Mouse (Mus musculus): ENCODE measurements around the gene Frmd4b. TPM values are rescaled to one million over a fixed set of nuclear protein-coding genes. Genes with fewer than 3 reads are reported as not detected.

Gene Frmd4b
- polyA plus RNA-seq, 1 experiment from 2014 or later, result 14.0 TPM

- WGBS, result 33% methylated on average over 10 of the region's 10 CpGs
- no peak overlapping the region for H3K4me2 ChIP-seq (replicated peaks)
- H3K4me3 ChIP-seq, result no peak overlapping the region
- no peaks in the 10 kb centered on the region for H3K27me3 ChIP-seq
- no peak for ATAC-seq (ENCODE audit: low FRiP score, low read depth)
- H3K27ac ChIP-seq, result no peak overlapping the region
- no peak overlapping the region for H3K9ac ChIP-seq
- H3K36me3 ChIP-seq, result no peaks in the 10 kb centered on the region
- H3K4me1 ChIP-seq, result peaks cover 8% of the 10 kb centered on the region
- H3K9me3 ChIP-seq, result no peaks in the 10 kb centered on the region
These were observed 214.4 kb downstream of the Frmd4b start for GRCm38 (mm10) chr6:97402822-97403472.

- H3K27ac ChIP-seq, result no peak overlapping the region
- no peak overlapping the region for H3K4me2 ChIP-seq (replicated peaks)
- no peak for ATAC-seq (ENCODE audit: low FRiP score, low read depth)
- H3K27me3 ChIP-seq, result no peaks in the 10 kb centered on the region
- peaks cover 23% of the 10 kb centered on the region for H3K4me1 ChIP-seq
- no peak overlapping the region for H3K4me3 ChIP-seq
- 86% methylated on average over 6 of the region's 6 CpGs for WGBS
- H3K36me3 ChIP-seq, result no peaks in the 10 kb centered on the region
- H3K9me3 ChIP-seq, result no peaks in the 10 kb centered on the region
- no peak overlapping the region for H3K9ac ChIP-seq
These were observed 216.9 kb downstream of the Frmd4b start for GRCm38 (mm10) chr6:97400446-97400845.

- Histone ChIP-seq H3K9me3 (no peaks in the 10 kb centered on the region), H3K9ac (no peak overlapping the region), H3K36me3 (no peaks in the 10 kb centered on the region), H3K4me3 (no peak overlapping the region), H3K4me1 (peaks cover 23% of the 10 kb centered on the region), H3K4me2 (replicated peaks) (no peak overlapping the region), H3K27me3 (no peaks in the 10 kb centered on the region), H3K27ac (no peak overlapping the region)
- 95% methylated on average over 4 of the region's 4 CpGs for WGBS
- no peak for ATAC-seq (ENCODE audit: low FRiP score, low read depth)
These were observed 219.4 kb downstream of the Frmd4b start for GRCm38 (mm10) chr6:97397935-97398334.

- H3K4me2 ChIP-seq (replicated peaks), result no peak overlapping the region
- 59% methylated on average over 3 of the region's 3 CpGs for whole genome bisulfite sequencing
- H3K9me3 ChIP-seq, result no peaks in the 10 kb centered on the region
- H3K4me1 ChIP-seq, result peaks cover 27% of the 10 kb centered on the region
- no peak overlapping the region for H3K27ac ChIP-seq
- H3K4me3 ChIP-seq, result no peak overlapping the region
- no peaks in the 10 kb centered on the region for H3K36me3 ChIP-seq
- no peak overlapping the region for H3K9ac ChIP-seq
- H3K27me3 ChIP-seq, result no peaks in the 10 kb centered on the region
- no peak for ATAC-seq (ENCODE audit: low FRiP score, low read depth)
These were observed 220.4 kb downstream of the Frmd4b start for GRCm38 (mm10) chr6:97396957-97397354.

GRCm38 (mm10) chr6:97396351-97396956 lies 220.9 kb downstream of the Frmd4b start:
- Histone ChIP-seq H3K9me3 (no peaks in the 10 kb centered on the region), H3K4me2 (replicated peaks) (no peak overlapping the region), H3K36me3 (no peaks in the 10 kb centered on the region), H3K4me3 (no peak overlapping the region), H3K4me1 (peaks cover 27% of the 10 kb centered on the region), H3K9ac (no peak overlapping the region), H3K27ac (no peak overlapping the region), H3K27me3 (no peaks in the 10 kb centered on the region)
- 21% methylated on average over 9 of the region's 9 CpGs for WGBS
- no peak; the same call in 1 of the 2 replicates for ATAC-seq (ENCODE audit: low FRiP score, low read depth)

- H3K9me3 ChIP-seq, result no peaks in the 10 kb centered on the region
- peaks cover 27% of the 10 kb centered on the region for H3K4me1 ChIP-seq
- no peak for ATAC-seq (ENCODE audit: low FRiP score, low read depth)
- WGBS, result 19% methylated on average over 17 of the region's 17 CpGs
- peak overlapping the region; percentile 38; the same call in 1 of the 2 replicates for H3K4me2 ChIP-seq (replicated peaks)
- H3K27ac ChIP-seq, result no peak overlapping the region
- H3K36me3 ChIP-seq, result no peaks in the 10 kb centered on the region
- no peaks in the 10 kb centered on the region for H3K27me3 ChIP-seq
- H3K4me3 ChIP-seq, result no peak overlapping the region
- no peak overlapping the region for H3K9ac ChIP-seq
These were observed 221.6 kb downstream of the Frmd4b start for GRCm38 (mm10) chr6:97395477-97396350.

- Histone ChIP-seq H3K9me3 (no peaks in the 10 kb centered on the region), H3K4me1 (peaks cover 27% of the 10 kb centered on the region), H3K27ac (no peak overlapping the region), H3K36me3 (no peaks in the 10 kb centered on the region), H3K9ac (no peak overlapping the region), H3K4me3 (no peak overlapping the region), H3K4me2 (replicated peaks) (no peak overlapping the region), H3K27me3 (no peaks in the 10 kb centered on the region)
- ATAC-seq (ENCODE audit: low FRiP score, low read depth), result no peak
- WGBS, result 36% methylated on average over 12 of the region's 12 CpGs
These were observed 222.8 kb downstream of the Frmd4b start for GRCm38 (mm10) chr6:97394473-97395075.

GRCm38 (mm10) chr6:97392912-97393311 lies 224.4 kb downstream of the Frmd4b start:
- H3K36me3 ChIP-seq, result no peaks in the 10 kb centered on the region
- H3K9ac ChIP-seq, result no peak overlapping the region
- H3K4me3 ChIP-seq, result no peak overlapping the region
- no peak overlapping the region for H3K27ac ChIP-seq
- no peaks in the 10 kb centered on the region for H3K27me3 ChIP-seq
- 67% methylated on average over 3 of the region's 3 CpGs for WGBS
- no peak for ATAC-seq (ENCODE audit: low FRiP score, low read depth)
- no peaks in the 10 kb centered on the region for H3K9me3 ChIP-seq
- no peak overlapping the region for H3K4me2 ChIP-seq (replicated peaks)
- peaks cover 27% of the 10 kb centered on the region for H3K4me1 ChIP-seq

- H3K27ac ChIP-seq, result no peak overlapping the region
- WGBS, result 82% methylated on average over 6 of the region's 6 CpGs
- H3K36me3 ChIP-seq, result no peaks in the 10 kb centered on the region
- peaks cover 2% of the 10 kb centered on the region; the same call in 1 of the 2 replicates for H3K4me1 ChIP-seq
- no peak overlapping the region for H3K4me2 ChIP-seq (replicated peaks)
- no peaks in the 10 kb centered on the region for H3K9me3 ChIP-seq
- H3K27me3 ChIP-seq, result no peaks in the 10 kb centered on the region
- H3K4me3 ChIP-seq, result no peak overlapping the region
- no peak for ATAC-seq (ENCODE audit: low FRiP score, low read depth)
- no peak overlapping the region for H3K9ac ChIP-seq
These were observed 230.0 kb downstream of the Frmd4b start for GRCm38 (mm10) chr6:97387388-97387787.

GRCm38 (mm10) chr6:97384918-97385317 lies 232.4 kb downstream of the Frmd4b start:
- Histone ChIP-seq H3K4me2 (replicated peaks) (no peak overlapping the region), H3K4me3 (no peak overlapping the region), H3K36me3 (no peaks in the 10 kb centered on the region), H3K9ac (no peak overlapping the region), H3K27me3 (no peaks in the 10 kb centered on the region), H3K4me1 (peaks cover 2% of the 10 kb centered on the region; the same call in 1 of the 2 replicates), H3K9me3 (no peaks in the 10 kb centered on the region), H3K27ac (no peak overlapping the region)
- ATAC-seq (ENCODE audit: low FRiP score, low read depth), result no peak
- WGBS, result 81% methylated on average over 5 of the region's 5 CpGs

GRCm38 (mm10) chr6:97381275-97381674 lies 236.1 kb downstream of the Frmd4b start:
- no peak for ATAC-seq (ENCODE audit: low FRiP score, low read depth)
- no peak overlapping the region for H3K9ac ChIP-seq
- H3K4me1 ChIP-seq, result no peaks in the 10 kb centered on the region
- H3K27ac ChIP-seq, result no peak overlapping the region
- no peak overlapping the region for H3K4me2 ChIP-seq (replicated peaks)
- no peaks in the 10 kb centered on the region for H3K27me3 ChIP-seq
- no peak overlapping the region for H3K4me3 ChIP-seq
- 80% methylated on average over 4 of the region's 4 CpGs for WGBS
- no peaks in the 10 kb centered on the region for H3K36me3 ChIP-seq
- no peaks in the 10 kb centered on the region for H3K9me3 ChIP-seq

GRCm38 (mm10) chr6:97370947-97371346 lies 246.4 kb downstream of the Frmd4b start:
- no peak overlapping the region for H3K4me2 ChIP-seq (replicated peaks)
- H3K27ac ChIP-seq, result no peak overlapping the region
- H3K4me3 ChIP-seq, result no peak overlapping the region
- no peaks in the 10 kb centered on the region for H3K9me3 ChIP-seq
- H3K27me3 ChIP-seq, result no peaks in the 10 kb centered on the region
- no peaks in the 10 kb centered on the region for H3K36me3 ChIP-seq
- H3K9ac ChIP-seq, result no peak overlapping the region
- H3K4me1 ChIP-seq, result peaks cover 6% of the 10 kb centered on the region; the same call in 1 of the 2 replicates
- no peak for ATAC-seq (ENCODE audit: low FRiP score, low read depth)
- 56% methylated on average over 2 of the region's 2 CpGs for WGBS
